Mouse (Mus musculus): Measurements from ENCODE around the gene Lrpprc.

DNA sequence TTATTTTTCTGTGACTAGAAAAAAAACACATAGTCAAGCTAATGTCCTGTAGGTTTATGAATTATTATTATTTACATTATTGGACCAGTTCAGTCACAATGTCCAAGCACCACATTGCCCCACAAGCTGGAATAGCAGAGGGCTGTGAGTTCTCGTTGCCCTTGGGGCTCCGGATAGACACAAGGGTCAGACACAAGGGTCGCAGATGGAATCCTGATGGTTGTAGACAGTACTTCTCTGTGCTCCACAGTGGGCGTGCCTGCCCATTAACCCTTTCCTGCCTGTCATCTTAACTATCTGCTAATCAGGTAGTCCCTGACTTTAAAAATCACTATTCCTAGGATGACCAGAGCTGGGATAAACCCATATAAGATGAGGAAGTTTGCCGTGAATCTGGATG is 132.4 kb downstream of the Lrpprc start:
- no peak for TF ChIP-seq CTCF (IDR thresholded peaks at IDR 0.05; ENCODE audit: low read depth)
- TF ChIP-seq EP300 (IDR thresholded peaks at IDR 0.05; ENCODE audit: low read depth) = no peak
